Mouse (Mus musculus) G1E (cell line): ENCODE measurements around the gene Nnat.
A peak's percentile ranks its signal among the peaks of the same experiment; 100 is the strongest.

Source experiments
- CTCF ChIP-seq: IDR thresholded peaks from 2 replicates; pipeline ENCODE4 v1.5.1; 2012; ENCODE audit warnings: low read depth, low read length, inconsistent platforms, mixed read lengths
- GATA2 ChIP-seq: IDR thresholded peaks from 2 replicates; pipeline ENCODE4 v1.6.1; 2012; ENCODE audit warnings: low read depth, low read length, inconsistent platforms, borderline replicate concordance

GRCm38 (mm10) chr2:157571224-157571832 is 11.4 kb downstream of the Nnat start, which contains the start of gene Blcap:
- no peak for TF ChIP-seq GATA2
- TF ChIP-seq CTCF = peak; percentile 69; the same call in 1 of the 2 replicates
